Mouse (Mus musculus) C2C12 (cell line): ENCODE measurements at regions not wholly inside any gene's neighbourhood (a gene's known extent, or its start where the extent isn't known, plus 50 kb on each side); places are given as distances from the start of the nearest gene placed in this dataset.

Experiments
- CTCF ChIP-seq: IDR thresholded peaks from one replicate; pipeline ENCODE4 v1.5.1; 2011; ENCODE audit not compliant: control insufficient read depth, insufficient read depth, insufficient read length
- MAX ChIP-seq: IDR thresholded peaks from one replicate; pipeline ENCODE4 v1.6.1; 2011; ENCODE audit warnings: mild to moderate bottlenecking, control low read depth
- MYOD1 ChIP-seq: IDR thresholded peaks from one replicate; pipeline ENCODE4 v1.6.1; 2011; ENCODE audit warnings: low read depth; ENCODE audit not compliant: control insufficient read depth, insufficient read length
- MYOG ChIP-seq: IDR thresholded peaks from one replicate; pipeline ENCODE4 v1.6.1; 2011; ENCODE audit not compliant: control insufficient read depth, insufficient read length; ENCODE audit errors: extremely low read depth
- USF1 ChIP-seq: IDR thresholded peaks from one replicate; pipeline ENCODE4 v1.6.1; 2011; ENCODE audit warnings: low read depth, mild to moderate bottlenecking, control low read depth, moderate library complexity

DNA sequence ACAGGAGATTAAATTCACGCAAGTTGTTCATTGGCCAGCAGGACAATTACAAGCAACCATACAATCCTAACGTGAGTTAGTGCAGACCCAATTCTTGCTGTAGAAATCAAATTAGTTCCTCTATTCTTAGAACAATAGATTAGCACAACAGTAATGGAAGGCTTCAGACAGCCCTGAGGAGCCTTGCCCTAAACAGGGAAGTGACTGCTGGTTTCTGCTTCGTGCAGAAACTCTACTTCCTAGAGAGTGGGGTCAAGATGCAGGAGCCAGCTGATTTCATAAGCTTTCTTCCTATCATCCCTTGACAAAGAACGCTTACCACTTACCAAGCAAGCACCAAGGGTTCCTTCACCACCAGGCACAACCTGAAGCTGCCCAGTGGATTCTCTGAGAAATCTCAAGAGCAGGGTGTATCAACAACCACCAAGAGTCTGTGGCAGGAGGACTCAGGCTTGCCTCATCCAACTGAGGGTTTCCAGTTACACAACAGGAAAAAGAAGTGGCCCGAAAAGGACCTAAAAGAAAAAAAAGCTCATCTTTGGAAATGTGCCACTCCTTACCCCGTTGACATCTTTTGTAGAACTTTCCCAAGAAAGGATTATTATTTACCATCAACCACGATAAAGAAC lies 154.6 kb downstream of the Kctd12 start:
- TF ChIP-seq CTCF (no peak), MAX (no peak), MYOG (no peak), MYOD1 (no peak), USF1 (no peak)
